Mouse (Mus musculus) gastrocnemius, adult 8-10 months (tissue): ENCODE data around the gene Hist1h3f. TPM values are rescaled to one million over a fixed set of nuclear protein-coding genes. Genes with fewer than 3 reads are reported as not detected.
"Not testable (repeated sequence)": the region's sequence is repeated elsewhere in the genome, so short reads cannot be mapped to it uniquely, and the experiment has no call there.

Experiments
- DNase-seq, 2 experiments: peaks; one replicate each; pipeline ENCODE4 v3.0.0; 2022; ENCODE audit warnings: low spot score in 2 of 2
- microRNA-seq: library from miRNA; unstranded; fragments of <30 nt; microRNA quantifications from one replicate; pipeline ENCODE4 v1.2.0, GENCODE M21; 2022
- total RNA-seq, 4 experiments: library from RNA; stranded (reverse); gene quantifications; 2 replicates each; pipeline ENCODE4 v1.2.4; 2022

Gene Hist1h3f
- total RNA-seq, 4 experiments from 2014 or later = 3.1 to 5.0 (median 4.4) TPM

DNA sequence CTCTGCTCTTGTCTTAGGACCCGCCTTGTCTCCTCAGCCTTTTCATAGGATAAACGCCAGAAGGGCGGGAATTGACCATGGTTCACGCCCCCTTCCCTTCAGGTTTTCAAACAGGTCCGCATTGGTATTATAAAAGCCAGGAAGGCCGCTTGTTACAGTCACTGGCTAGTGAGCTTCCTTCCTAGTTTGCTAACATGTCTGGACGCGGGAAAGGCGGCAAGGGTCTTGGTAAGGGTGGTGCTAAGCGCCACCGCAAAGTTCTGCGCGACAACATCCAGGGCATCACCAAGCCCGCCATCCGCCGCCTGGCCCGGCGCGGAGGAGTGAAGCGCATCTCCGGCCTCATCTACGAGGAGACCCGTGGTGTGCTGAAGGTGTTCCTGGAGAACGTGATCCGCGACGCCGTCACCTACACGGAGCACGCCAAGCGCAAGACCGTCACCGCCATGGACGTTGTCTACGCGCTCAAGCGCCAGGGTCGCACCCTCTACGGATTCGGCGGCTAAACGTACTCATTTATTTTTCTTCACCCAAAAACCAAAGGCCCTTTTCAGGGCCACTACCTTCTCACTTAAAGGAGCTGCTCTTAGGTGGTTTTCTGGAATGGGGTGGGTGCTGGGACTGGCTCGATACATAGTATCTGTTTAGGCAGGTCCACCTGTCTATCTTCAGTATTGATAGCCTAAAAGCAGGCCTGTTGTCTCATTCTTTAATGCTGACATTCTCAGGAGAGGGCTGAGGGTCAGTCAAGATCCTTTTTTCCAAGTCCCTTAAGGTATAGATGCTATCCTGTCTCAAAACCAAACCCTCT is 37.8 kb downstream of the Hist1h3f start, which contains the start of gene Hist1h4d:
TSS of gene Hist1h4d (plus strand) at position 191 of the 811 bp plus-strand sequence.
- peak; percentile 88 to 90 for DNase-seq

DNA sequence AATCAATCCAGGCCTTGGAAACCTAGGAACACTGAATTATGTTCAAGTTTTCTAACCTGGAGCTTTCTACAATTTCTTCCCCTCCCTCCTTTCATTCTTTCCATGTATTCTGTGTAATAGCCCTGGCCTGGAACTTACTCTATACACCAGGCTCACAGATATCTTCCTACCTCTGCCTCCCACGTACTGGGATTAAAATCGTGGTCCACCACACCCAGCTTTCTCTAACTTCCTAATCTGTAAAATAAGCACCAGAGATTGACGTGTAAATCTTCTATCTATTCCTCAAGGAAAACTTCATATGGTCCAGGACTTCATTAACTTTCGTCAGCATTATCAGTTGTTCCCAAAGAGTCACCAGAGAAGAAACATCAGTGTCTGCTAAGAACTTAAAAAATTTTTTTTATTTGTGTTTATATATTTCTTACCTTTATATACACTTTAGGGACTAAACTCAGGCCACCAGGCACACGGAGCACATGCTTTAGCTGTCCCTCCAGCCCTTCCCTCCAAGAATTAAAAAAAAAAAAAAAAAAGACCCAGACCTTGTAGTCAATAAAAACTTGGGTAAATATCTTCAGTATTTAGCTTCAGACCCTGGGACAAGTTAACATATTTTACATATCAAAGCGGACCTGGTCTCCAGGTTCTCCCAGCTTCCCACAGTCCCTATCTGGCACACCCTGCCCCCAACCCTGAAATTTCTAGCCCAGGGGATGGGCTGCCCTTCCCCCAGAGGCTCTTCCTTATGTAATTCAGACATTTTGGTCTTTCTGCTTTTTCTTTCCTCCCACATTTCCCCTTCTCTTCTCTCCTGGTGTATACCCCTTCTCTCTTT is 38.6 kb downstream of the Hist1h3f start:
- DNase-seq = no peak

- DNase-seq = no peak
Observed at GRCm38 (mm10) chr13:23583387-23584068, 39.7 kb downstream of the Hist1h3f start.

- no peak for DNase-seq
Observed at GRCm38 (mm10) chr13:23584331-23584730, 40.5 kb downstream of the Hist1h3f start.

GRCm38 (mm10) chr13:23585029-23585441 is 41.2 kb downstream of the Hist1h3f start:
- peak; percentile 41 to 59 for DNase-seq

DNA sequence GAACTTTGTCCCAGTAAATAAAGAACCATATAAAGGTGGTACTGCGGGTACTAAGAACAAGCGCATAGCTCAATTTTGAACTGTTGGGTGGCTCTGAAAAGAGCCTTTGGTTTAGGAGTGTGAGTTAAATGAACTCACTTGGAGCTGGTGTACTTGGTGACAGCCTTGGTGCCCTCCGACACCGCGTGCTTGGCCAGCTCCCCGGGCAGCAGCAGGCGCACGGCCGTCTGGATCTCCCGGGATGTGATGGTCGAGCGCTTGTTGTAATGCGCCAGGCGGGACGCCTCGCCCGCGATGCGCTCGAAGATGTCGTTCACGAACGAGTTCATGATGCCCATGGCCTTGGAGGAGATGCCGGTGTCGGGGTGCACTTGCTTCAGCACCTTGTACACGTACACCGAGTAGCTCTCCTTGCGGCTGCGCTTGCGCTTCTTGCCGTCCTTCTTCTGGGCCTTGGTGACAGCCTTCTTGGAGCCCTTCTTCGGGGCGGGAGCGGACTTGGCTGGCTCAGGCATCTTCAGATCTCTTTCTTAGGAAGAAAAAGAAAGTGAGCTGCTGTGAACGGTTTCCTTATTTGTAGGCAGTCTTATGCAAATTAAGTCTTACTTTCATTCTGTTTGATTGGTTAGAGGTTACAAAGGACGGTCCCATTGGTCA is 41.7 kb downstream of the Hist1h3f start:
- DNase-seq = peak; percentile 43 to 62

DNA sequence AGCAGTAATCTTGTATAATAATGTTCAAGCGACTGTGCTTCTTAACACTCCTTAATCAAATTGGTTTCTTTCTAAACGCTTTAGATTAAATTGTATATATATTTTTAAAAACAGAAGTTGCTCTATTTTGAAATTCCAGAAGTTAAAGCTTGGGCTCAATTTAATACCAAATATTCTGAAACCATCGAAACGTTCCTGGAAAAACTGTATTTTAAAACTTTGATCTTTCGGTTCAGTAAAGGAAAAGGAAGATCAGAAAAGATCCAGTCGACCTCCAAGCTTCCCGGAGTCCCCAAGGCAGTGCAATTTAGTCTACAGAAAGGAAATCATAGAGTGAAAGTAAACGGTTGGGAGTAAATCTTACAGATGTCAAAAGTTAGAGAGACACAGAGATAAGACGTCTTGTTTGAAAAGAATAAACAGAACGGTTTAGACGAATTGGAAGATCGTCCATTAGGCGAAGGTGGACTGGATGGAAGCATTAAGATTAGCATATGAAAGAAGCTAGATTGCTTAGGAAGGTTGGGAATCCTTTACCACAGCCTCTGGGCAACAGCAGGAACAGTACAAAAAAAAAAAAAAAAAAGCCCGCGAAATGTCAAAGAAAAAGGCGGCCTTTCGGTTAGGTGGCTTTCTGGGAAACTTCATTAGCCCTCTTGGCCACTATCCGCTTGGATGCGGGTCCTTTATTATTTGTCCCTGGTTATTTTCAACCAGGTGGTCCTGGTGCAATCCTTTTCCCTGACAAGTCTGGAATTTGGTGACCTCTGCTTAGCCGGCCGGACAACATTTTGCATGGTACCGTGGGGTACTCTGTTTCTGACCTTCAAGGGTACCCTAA is 42.5 kb downstream of the Hist1h3f start:
- DNase-seq = no peak

- DNase-seq = no peak
Observed at GRCm38 (mm10) chr13:23586940-23587225, 43.0 kb downstream of the Hist1h3f start.

GRCm38 (mm10) chr13:23591206-23591605 is 47.4 kb downstream of the Hist1h3f start:
- no peak for DNase-seq

DNA sequence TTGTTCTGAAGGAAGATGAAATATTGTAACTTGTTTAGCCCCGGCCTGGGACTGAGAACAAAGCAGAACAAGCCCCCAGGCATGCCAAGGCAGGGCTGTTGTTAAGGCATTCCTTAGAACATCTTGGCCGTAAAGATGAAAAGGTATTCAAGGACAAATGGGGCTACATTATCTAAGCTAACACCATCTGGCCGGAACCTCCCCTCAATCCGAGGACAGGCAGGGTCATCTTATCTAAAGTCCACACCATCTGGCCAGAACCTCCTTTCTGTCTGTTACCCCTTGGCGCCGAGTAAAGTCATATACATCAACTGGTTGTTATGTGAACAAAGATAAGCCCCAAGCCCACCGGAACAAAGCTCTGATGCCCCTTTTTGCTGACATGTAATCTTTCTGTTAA is 48.0 kb downstream of the Hist1h3f start:
- DNase-seq = not testable (repeated sequence)

DNA sequence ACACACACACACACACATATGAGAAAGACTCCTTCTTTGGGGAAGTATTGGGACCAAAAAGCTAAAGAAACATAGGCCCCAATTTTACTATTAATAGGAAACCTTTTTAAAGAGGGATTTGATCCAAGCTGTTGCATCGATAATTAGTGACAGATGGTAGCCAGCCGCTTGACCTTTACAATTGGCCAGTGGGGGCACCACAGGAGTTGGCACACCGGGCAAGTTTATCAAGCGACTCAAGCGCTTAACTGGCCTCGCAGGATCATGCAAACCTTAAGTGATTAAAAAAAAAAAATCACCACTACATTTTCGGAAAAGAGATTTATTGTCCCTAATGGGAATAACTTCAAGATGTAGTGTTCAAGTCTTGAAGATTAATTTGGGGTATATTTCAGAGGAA is 48.8 kb downstream of the Hist1h3f start:
- DNase-seq = no peak

DNA sequence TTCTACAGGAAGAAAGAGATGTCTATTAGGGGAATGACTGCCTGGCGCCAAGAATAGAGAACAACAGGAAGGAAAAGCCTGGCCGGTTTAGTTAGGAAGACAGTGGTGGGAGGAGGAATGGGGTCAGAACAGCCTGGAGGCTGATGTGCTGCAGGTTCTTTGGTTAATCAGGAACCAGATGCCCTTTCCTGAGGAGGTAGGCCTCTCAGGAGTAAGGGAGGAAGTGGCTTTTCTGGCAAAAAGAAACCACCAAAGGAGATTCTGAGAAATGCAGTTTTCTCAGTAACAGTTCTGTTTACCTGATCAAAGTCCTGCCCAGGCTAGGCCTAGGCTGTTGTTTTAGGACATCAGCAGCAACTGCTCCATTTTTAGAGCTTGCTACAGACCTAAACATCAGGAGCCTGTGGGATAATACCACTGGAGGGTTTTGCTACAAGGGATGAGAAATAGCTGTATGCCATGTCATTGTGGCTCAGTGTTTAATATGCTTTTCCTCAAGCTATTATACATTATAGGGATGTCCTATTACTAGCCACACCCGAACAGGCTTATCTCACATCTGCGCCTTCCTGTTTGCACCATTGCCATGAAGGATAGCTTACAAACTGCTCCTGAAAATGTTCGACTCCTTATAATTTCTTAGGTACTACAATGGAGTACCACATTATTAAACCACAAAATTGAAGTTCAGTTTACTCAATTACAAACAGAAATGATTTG is 49.4 kb downstream of the Hist1h3f start:
- no peak for DNase-seq

Small RNA genes lying within 50 kb of the gene (microRNA-seq; reads per million reads assigned to microRNA genes)
- not detected for gene Gm44297
- not detected for gene Gm44359
- not detected for gene Gm44394
- gene n-TStga1 = not detected

Other genes with a start within 250 kb of the Hist1h3f start
- gene Zfp322a, start 174.8 kb upstream of the Hist1h3f start, total RNA-seq = 10 to 100 TPM in 1 of 4 experiments, 1 to 10 TPM in 3; 7.2 to 11.7 (median 8.3) TPM
- gene Abt1, start 120.2 kb upstream of the Hist1h3f start, total RNA-seq = 1 to 10 TPM; 3.2 to 4.8 (median 4.0) TPM
- gene Btn1a1, start 78.2 kb upstream of the Hist1h3f start, total RNA-seq = not detected
- not detected for gene Btn2a2, start 55.2 kb upstream of the Hist1h3f start, total RNA-seq
- 100 to 1,000 TPM; 131 to 174 (median 160) TPM for gene Hist1h4h, start 13.0 kb upstream of the Hist1h3f start, total RNA-seq
- gene Hist1h2af, start 10.1 kb upstream of the Hist1h3f start, total RNA-seq = 1 to 10 TPM in 1 of 4 experiments, not detected in 3; 1.5 TPM
- gene Hist1h3g, start 8.6 kb upstream of the Hist1h3f start, total RNA-seq = 1 to 10 TPM in 1 of 4 experiments, under 1 TPM in 1, not detected in 2; 0.75 to 2.2 TPM
- 1 to 10 TPM in 2 of 4 experiments, under 1 TPM in 2; 0.82 to 1.6 (median 1.2) TPM for gene Hist1h2bh, start 660 bp upstream of the Hist1h3f start, total RNA-seq
- 10 to 100 TPM; 14.0 to 20.7 (median 16.1) TPM for gene Hist1h4f, start 7.6 kb downstream of the Hist1h3f start, total RNA-seq
- gene Hist1h1d, start 9.2 kb downstream of the Hist1h3f start, total RNA-seq = 1 to 10 TPM in 3 of 4 experiments, under 1 TPM in 1; 0.87 to 1.3 (median 1.3) TPM
- gene Hist1h3e, start 18.3 kb downstream of the Hist1h3f start, total RNA-seq = 10 to 100 TPM; 14.8 to 21.5 (median 18.9) TPM
- gene Hist1h2ae, start 27.2 kb downstream of the Hist1h3f start, total RNA-seq = 1 to 10 TPM in 2 of 4 experiments, under 1 TPM in 2; 0.54 to 1.1 (median 0.88) TPM
- gene Hist1h2bg, start 27.3 kb downstream of the Hist1h3f start, total RNA-seq = 1 to 10 TPM; 5.2 to 8.5 (median 7.2) TPM
- gene Hist1h2bf, start 30.1 kb downstream of the Hist1h3f start, total RNA-seq = 1 to 10 TPM; 2.0 to 6.7 (median 5.1) TPM
- gene Hist1h2ad, start 30.3 kb downstream of the Hist1h3f start, total RNA-seq = 1 to 10 TPM in 1 of 4 experiments, not detected in 3; 2.2 TPM
- 1 to 10 TPM; 2.5 to 4.0 (median 3.2) TPM for gene Hist1h3d, start 31.7 kb downstream of the Hist1h3f start, total RNA-seq
- 10 to 100 TPM; 37.8 to 57.9 (median 48.1) TPM for gene Hist1h4d, start 37.5 kb downstream of the Hist1h3f start, total RNA-seq
- 10 to 100 TPM; 12.0 to 16.1 (median 12.9) TPM for gene Hist1h2be, start 77.1 kb downstream of the Hist1h3f start, total RNA-seq
- gene Hist1h1e, start 78.5 kb downstream of the Hist1h3f start, total RNA-seq = 10 to 100 TPM; 32.8 to 56.3 (median 49.3) TPM
- gene Hist1h2ac, start 139.9 kb downstream of the Hist1h3f start, total RNA-seq = 1 to 10 TPM in 1 of 4 experiments, under 1 TPM in 3; 0.65 to 1.1 (median 0.86) TPM
- gene Hist1h2bc, start 140.1 kb downstream of the Hist1h3f start, total RNA-seq = 10 to 100 TPM; 59.5 to 67.1 (median 62.0) TPM
- gene Hist1h1t, start 151.8 kb downstream of the Hist1h3f start, total RNA-seq = not detected
- 10 to 100 TPM; 66.4 to 87.5 (median 79.3) TPM for gene Hist1h4c, start 154.4 kb downstream of the Hist1h3f start, total RNA-seq
- gene Hfe, start 166.8 kb downstream of the Hist1h3f start, total RNA-seq = 10 to 100 TPM; 23.6 to 29.2 (median 27.1) TPM
- 100 to 1,000 TPM; 196 to 246 (median 227) TPM for gene Hist1h1c, start 194.8 kb downstream of the Hist1h3f start, total RNA-seq
- not detected for gene Hist1h3c, start 201.6 kb downstream of the Hist1h3f start, total RNA-seq
- 1 to 10 TPM; 1.1 to 1.6 (median 1.4) TPM for gene Hist1h2bb, start 202.7 kb downstream of the Hist1h3f start, total RNA-seq
- 1 to 10 TPM in 2 of 4 experiments, under 1 TPM in 1, not detected in 1; 0.97 to 4.9 (median 3.5) TPM for gene Hist1h2ab, start 207.1 kb downstream of the Hist1h3f start, total RNA-seq
- 1 to 10 TPM in 2 of 4 experiments, not detected in 2; 2.7 to 2.8 TPM for gene Hist1h3b, start 208.2 kb downstream of the Hist1h3f start, total RNA-seq
- 1 to 10 TPM in 2 of 4 experiments, under 1 TPM in 1, not detected in 1; 0.82 to 2.9 (median 1.8) TPM for gene Hist1h4b, start 213.0 kb downstream of the Hist1h3f start, total RNA-seq
- 1 to 10 TPM in 3 of 4 experiments, under 1 TPM in 1; 0.82 to 3.3 (median 1.8) TPM for gene Hist1h4a, start 217.2 kb downstream of the Hist1h3f start, total RNA-seq
- 1 to 10 TPM; 3.7 to 6.9 (median 4.3) TPM for gene Hist1h3a, start 218.3 kb downstream of the Hist1h3f start, total RNA-seq
- 1 to 10 TPM in 1 of 4 experiments, under 1 TPM in 3; 0.46 to 1.1 (median 0.78) TPM for gene Hist1h1a, start 219.6 kb downstream of the Hist1h3f start, total RNA-seq
- not detected for gene Trim38, start 225.9 kb downstream of the Hist1h3f start, total RNA-seq